In genomic region chr19:60586652-60587051, GRCm38 (mm10) we compare ENCODE assay signal across 1 mouse cellular context.
TF ChIP-seq lines count a peak whose summit lies in the region.

No protein-coding gene starts in this region.

TF ChIP-seq in CH12.LX, 34 proteins besides CTCF, POLR2A, EP300 and RAD21:
- TF ChIP-seq KAT2A (IDR thresholded peaks at IDR 0.05; ENCODE audit: insufficient replicate concordance, low read length) (no peak), SMC3 (IDR thresholded peaks at IDR 0.05; ENCODE audit: low read depth, low read length) (peak; percentile 17; the same call in 1 of the 2 replicates)
